Mouse (Mus musculus) embryo, embryonic 9.5 days (tissue): ENCODE data around the gene Ddx25.

ENCODE experiments used
- DNase-seq: peaks from one replicate; pipeline ENCODE4 v3.0.0-alpha.2; 2017; ENCODE audit errors: extremely low spot score

Gene Ddx25

GRCm38 (mm10) chr9:35558257-35559008 lies at the start of gene Ddx25, which contains the start of gene Pus3:
TSS of gene Ddx25 (minus strand) at chr9:35558528.
TSS of gene Pus3 (plus strand) at chr9:35558595.
- peak; percentile 80 for DNase-seq

- DNase-seq = no peak
Measured at GRCm38 (mm10) chr9:35607647-35608405, 49.5 kb upstream of the Ddx25 start.

DNA sequence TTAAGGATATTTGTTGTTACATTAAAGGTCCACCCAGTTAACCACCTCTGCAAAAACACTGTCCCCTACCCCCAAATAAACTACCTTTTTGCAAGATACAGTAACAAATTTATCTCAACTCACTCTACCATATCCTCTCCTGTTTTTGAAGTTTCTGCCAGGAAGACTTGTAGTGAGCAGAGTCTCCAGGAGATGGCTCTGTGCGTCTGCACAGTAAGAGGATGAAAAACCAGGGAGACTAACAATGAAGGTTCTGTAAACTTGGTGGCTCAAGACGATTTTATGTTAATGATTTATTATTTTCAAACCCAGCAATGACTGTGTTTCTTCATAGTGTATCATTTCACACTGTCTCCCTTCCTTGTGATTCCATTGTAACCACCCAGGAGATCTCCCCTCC lies 34.6 kb upstream of the Ddx25 start:
- no peak for DNase-seq

DNA sequence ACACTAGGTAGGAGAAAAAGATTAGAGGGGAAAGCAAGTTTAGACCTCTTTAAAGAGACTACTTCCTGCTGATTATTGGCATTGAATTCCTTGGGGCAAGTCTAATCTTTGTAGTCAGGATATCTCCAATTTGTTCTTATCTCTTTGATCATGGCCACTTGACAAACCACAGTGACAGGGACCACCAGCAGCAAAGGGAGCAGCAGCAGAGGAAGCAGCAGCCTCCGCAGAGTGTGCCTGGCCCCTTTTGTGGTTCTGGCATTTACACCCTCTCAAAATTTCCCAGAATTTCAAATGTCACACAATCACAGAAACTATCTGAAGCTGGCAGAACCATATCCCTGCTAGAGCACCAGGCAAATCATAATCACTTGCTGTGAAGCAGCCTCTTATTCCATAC lies 29.3 kb upstream of the Ddx25 start:
- no peak for DNase-seq

- DNase-seq = peak; percentile 28
Measured at GRCm38 (mm10) chr9:35574416-35574815, 16.1 kb upstream of the Ddx25 start.

- no peak for DNase-seq
Measured at GRCm38 (mm10) chr9:35570663-35571062, 12.3 kb upstream of the Ddx25 start.

GRCm38 (mm10) chr9:35569571-35570534 lies 11.5 kb upstream of the Ddx25 start, which contains the start of the genes Pate2 and Hyls1:
TSS of gene Pate2 (plus strand) at chr9:35570284.
TSS of gene Hyls1 (minus strand) at chr9:35570398.
- peak; percentile 93 for DNase-seq

DNA sequence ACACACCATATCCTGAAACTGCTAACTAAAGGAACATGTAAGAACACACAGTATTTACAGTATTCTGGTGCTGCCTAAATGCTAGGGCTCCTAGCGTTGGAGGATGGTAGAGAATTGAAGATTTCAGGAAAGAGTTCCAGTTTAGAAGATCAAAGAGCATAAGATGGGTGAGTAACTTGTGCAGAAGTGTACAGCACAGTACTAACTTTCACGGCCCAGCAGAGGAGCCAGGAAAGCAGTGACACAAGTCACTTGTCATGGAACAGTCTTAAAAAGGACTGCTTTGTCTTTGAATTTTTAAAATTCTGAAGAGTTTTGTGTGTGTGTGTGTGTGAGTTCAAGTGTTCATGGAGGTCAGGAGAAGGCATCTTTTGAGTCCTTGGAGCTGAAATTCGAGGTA lies 9.7 kb upstream of the Ddx25 start:
- no peak for DNase-seq

- no peak for DNase-seq
Measured at GRCm38 (mm10) chr9:35564536-35565240, 6.4 kb upstream of the Ddx25 start.

- no peak for DNase-seq
Measured at GRCm38 (mm10) chr9:35561583-35561982, 3.3 kb upstream of the Ddx25 start.

DNA sequence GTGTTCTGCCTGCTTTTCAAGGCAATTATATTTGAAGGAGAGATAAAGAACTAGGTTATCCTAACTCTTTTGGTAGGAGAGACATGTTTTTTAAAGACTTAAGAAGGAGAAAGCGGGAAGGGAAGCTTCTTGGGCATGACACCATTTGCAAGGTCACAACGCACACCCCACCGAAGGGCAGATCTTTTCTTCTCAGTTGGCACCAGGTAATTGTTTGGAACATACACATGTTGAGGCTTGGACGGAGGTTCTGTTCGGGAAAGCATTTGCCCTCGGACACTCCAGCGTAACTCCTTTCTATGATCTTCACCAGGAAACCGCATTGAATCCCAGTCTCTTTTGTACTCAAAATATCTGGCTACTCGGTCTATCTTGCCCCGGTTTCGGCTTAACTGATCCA lies 2.7 kb upstream of the Ddx25 start:
- no peak for DNase-seq

GRCm38 (mm10) chr9:35559009-35559890 lies 922 bp upstream of the Ddx25 start:
- DNase-seq = peak; percentile 85

- DNase-seq = no peak
Measured at GRCm38 (mm10) chr9:35556494-35557102, 1.7 kb downstream of the Ddx25 start.

DNA sequence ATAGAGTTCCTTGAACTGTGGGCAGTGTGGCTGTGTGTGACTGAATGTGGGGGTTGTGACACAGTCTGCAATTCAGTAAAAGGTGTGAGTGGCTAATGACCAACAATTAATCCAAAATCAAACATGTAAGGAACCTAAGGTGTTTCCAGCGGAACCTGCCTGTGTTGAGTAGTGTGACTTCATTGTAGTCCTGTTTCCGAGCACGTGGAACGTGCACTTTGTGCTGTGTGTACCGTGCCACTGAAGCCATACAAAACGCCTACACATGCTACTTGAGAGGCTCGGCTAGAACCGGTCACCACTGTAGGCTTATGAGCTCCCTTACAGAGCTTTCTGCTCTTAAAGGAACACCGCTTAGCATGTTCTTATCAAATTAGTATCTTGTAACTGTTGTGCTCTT lies 9.9 kb downstream of the Ddx25 start:
- no peak for DNase-seq

DNA sequence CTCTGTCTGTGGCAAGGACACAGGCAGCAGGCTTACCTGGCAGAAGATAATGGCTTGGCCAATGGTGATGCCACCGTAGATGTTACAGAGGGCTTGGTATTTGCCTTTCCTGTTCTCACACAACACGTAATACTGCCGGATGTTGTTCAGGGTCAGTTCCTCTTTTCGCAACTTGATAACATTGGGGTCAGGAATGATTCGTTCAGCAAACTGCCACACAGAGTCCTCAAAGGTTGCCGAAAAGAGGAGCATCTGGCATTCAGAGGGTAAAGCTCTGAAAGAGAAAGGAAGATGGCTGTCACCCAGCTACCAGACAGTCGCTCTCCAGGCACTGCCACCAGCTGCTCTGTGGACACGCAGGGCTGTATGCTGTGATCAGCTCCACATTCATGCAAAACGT lies 11.6 kb downstream of the Ddx25 start:
- DNase-seq = no peak

DNA sequence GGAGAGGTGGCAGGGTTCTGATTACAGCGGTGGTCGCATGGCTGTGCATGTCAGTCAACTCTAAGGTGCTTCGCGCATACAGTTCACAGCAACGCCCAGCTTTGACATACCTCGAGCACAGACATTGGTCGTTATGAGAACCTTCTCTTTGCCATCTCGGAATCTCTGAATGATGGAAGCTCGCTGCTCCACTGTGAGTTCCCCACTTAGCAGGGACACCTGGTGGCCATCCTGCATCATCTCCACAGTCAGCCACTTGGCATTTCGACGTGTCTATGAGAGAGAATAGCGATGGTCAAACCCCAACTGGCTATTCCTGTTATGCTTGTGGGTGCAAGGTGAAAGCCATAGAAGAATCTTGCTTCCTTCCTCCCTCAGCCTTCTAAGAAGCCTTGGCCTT lies 12.6 kb downstream of the Ddx25 start:
- DNase-seq = no peak

DNA sequence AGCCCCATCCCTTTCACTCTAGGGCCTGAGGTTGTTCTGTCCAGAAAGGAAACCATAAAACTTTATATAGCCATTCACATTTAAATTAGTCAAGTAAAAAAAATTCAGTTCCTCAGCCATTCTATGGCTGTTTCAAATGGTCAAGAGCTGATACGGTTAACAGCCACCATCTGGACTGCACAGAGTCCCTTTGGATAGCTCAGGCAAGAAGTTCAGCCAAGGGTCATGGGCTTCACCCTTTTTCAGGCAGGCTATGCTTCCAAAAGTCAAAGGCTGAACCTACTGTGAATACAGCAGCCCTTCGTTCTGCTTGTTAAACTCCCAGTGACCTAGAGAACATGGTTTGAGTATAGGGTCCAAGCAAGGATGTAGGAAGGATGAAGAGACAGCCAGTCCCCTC lies 13.7 kb downstream of the Ddx25 start:
- no peak for DNase-seq

DNA sequence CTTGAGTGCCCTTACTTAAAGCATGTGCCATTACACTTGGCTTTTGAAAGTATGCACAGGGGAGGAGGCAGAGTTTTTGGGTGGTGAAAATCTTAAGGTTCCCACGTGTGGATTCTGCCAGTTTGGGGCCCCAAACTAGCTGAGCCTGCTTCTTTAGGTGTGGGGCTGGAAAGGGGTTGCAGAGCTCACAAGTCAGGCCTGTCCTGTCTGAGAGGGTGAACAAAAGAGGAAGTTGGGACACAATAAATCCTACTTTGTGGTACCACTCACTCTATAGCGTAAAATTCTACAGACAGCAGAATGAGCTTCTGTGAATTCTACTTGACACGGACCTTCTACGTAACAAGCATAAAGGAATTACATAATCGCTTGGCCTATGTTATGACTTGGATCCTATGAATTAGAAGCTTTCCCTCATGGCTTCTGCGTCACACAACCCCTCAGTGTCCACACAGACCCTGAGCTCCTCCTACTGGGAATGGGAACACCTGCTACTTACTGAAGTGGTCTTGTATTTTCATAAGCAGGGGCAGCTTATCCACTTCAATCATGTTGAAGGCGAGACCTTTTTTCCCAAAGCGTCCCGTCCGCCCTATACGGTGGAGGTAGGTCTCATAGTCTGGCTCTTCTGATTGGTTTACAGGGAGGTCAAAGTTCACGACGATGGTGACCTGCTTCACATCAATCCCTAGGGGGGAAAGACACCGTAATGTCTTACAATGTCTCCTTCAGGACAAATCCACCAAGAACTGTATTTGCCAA lies 15.0 kb downstream of the Ddx25 start:
- DNase-seq = no peak

- DNase-seq = no peak
Measured at GRCm38 (mm10) chr9:35541941-35542340, 16.4 kb downstream of the Ddx25 start.
